Mouse (Mus musculus) spleen, embryonic (tissue): ENCODE data around the gene Cbfa2t3.

Experiments
- CTCF ChIA-PET: fragments of 350-600 bp; sonication (Branson Sonifier 250); formaldehyde crosslinking; loops from one replicate; lab custom pipeline; 2022; lab: Charles Lee

Cbfa2t3 gene

DNA sequence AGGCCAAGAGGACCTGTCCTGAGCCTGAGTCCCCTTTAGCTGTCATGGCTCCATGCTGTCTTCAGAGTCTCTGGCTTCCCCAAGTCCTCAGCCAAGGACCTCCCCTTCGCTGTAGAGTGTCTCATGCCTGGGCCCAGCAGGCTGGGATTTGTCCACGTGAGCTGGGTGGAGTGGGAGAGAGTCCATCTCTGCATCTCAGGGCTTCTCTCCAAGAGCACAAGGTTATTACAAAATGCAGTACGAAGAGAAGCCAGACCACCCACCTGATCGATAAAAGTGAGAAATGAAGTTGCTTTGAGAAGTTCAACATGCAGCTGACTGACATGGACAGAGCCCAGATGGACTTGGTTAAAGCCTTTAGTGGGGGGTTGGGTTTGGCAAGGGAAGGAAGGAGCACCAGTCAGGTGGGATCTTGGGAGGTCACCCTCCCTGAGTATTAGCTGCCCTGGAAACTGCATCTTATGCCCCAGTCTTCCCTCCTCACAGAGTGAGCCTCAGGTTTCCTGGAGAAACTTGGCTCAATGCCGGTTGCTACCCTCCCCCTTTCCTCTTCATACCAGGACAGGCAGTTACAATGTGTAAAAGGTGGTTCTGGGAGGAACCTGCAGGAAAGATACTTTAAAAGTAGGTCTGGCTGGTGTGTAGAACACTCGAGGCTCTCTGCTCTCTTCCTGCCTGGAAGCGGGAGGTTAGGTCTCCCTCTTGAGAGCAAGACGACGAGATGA lies 82.6 kb downstream of the Cbfa2t3 start:
- CTCF ChIA-PET: interaction anchor here (0.7 kb wide), 1 partner anchor 11 kb away, joined by 3 read pairs; no protein-coding TSS in a partner anchor

DNA sequence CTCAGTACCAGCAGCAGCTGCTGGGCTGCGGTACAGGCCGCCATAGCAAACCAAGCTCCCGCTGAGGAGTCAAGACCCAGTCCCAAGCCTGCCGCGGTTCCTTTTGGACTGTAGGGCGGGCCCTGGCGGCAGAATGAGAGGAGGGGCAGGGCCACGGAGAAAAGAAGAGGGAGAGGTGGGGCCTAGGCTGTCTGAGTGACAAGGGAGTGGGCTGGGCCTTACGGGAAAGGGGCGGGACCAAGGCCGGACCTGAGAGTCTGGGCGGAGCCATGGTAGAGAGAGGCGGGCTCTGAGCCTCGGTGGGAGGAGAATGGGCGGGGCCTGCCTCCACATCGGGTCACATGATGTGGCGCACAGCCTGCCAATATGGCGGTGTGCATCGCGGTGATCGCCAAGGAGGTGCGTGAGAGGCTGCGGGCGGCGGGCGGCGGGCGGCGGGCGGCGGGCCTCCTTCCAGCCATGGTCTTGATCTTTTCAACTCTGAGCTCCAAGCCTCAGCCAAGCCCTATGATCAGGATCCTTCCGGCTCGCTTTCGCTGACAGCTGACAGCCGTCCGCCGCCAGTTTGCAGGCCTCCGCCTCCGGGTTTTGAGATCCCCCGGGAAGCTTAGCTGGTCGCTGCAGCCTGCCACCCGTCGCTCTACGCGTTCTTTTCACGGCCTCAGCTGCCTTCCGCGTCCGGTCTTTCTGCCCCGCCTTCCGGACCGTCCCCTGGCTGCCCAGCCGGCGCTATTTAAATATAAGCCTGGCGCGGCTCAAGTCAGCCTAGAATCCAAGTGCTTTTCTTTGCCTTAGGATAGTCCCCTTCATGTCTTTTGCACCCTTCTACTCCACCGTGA lies 87.4 kb downstream of the Cbfa2t3 start, which contains the start of the genes Galns and Trappc2l:
TSS of gene Galns (minus strand) at position 169 of the 839 bp plus-strand sequence.
TSS of gene Trappc2l (plus strand) at position 346 of the 839 bp plus-strand sequence.
- CTCF ChIA-PET: no interaction called here

DNA sequence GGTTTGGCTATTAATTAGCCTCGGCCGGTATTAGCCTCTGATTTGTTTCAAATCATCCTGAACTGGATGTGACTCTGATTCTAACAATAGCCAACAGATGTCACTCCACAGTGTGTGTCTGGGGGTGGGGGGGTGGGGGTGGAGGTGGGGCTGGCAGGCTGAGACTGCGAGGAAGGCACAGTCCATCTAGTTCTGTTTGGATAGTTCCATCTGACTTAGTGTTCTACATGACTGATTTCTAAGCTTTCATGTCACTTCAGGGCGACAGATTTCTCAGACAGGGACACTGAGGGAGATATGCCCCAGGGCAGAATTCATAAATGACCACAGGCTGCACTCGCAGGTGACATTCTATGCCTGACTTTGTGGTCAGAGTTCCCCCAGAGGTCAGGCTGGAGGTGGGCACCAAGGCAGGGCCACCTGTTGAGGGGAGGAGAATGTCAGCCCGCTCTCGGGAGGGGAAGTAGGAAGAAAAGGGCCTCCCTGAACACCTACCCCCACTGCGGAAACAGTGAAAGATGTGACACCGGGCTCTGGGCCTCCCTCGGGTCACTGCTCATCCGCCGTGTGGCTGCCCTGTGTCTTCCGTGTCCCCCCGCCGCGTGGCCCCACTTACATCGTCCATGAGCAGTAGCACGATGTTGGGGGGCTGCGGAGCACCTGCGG lies 88.2 kb downstream of the Cbfa2t3 start:
- CTCF ChIA-PET: interaction anchor here (0.6 to 0.9 kb wide), 2 partner anchors 42 to 114 kb away, joined by 3 to 4 read pairs; no protein-coding TSS in a partner anchor

DNA sequence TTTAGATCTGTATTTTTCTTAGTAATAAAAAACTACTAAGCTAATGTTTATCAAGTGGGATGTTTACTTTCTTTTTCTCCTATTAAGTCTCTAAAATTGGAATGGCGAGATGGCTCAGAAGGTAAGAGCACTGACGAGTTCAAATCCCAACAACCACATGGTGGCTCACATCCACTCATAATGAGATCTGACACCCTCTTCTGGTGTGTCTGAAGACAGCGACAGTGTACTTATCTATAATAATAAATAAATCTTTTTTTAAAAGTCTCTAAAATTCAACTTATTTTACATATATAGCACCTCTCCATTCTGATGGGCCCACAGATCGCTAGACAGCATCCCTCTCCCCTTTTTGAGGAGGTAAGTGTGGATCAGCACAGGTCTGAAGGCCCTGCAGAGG lies 88.7 kb downstream of the Cbfa2t3 start:
- CTCF ChIA-PET: interaction anchor here (0.6 to 0.9 kb wide), 2 partner anchors 41 to 114 kb away, joined by 3 to 4 read pairs; no protein-coding TSS in a partner anchor

DNA sequence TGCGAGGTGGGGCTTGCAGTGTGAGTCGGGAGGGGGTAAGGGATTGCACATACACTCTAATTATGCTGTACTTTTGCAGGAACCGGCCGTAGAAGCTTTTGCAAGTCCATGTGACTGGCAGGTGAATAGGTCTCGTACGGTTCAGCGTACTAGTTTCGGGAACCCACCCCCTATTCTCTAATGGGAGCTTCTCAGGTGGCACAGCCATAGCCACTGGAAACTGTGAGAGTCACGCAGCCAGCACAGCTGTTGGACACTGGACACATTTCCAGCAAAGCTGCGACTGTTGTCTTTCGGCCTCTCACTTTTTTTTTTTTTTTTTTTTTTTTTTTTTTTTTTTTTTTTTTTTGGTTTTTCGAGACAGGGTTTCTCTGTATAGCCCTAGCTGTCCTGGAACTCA lies 92.1 kb downstream of the Cbfa2t3 start:
- CTCF ChIA-PET: no interaction called here

DNA sequence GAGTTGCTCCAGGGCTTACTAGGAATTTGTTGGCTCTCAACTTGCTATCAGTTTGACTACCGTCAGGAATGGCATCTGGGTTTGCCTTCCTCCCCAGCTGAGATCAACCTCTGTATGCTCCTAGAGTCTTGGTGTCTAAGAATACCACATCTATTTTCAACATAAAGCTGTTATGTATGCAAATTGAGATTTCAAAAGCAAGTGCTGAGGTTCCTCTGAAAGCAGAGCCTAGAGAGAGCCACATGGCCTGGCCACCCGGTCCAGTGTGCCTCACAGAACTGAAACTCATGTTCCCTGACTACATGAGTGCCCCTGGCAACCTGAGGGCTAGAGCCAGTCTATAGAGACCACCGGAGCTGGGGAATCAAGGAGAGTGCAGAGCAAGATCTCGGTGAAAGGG lies 93.5 kb downstream of the Cbfa2t3 start:
- CTCF ChIA-PET: no interaction called here

DNA sequence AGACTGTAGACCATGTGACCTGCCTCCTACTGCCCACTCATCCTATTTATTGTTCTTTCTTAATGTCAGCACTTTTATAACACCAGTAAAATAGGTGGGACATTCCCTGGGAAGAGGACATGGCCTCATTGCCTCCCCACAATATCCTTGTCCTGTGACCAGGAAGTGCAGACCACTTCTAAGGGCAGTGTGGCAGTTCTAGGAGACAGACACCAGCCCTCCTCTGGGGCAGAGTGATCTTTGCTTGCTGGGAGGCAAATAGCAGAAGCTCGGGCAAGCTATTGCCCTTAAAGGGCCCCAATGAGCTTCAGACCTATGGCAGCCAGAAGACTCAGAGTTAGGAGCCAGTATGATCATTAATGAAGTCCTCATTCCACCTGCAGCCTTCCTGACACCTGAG lies 94.3 kb downstream of the Cbfa2t3 start:
- CTCF ChIA-PET: no interaction called here

DNA sequence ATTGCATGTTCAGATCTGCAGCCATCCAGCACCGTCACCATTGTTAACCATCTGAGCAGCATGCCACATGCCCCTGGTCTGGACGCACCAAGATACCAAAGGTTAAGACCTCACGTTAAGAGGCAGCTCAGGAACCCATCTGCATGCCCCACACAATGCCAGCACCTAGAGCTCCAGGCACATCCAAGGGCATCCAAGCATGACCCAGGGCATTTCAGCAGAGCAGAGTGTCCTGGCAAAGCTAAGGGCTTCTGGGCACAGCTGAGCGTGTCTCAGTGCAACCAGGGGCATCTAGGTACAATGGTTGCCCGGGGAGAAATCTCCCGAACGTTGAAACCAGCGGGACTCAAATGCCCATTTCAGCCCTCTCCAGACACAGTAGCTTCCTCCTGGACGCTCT lies 98.2 kb downstream of the Cbfa2t3 start:
- CTCF ChIA-PET: interaction anchor here (0.6 kb wide), 1 partner anchor 53 kb away, joined by 3 read pairs; no protein-coding TSS in a partner anchor

DNA sequence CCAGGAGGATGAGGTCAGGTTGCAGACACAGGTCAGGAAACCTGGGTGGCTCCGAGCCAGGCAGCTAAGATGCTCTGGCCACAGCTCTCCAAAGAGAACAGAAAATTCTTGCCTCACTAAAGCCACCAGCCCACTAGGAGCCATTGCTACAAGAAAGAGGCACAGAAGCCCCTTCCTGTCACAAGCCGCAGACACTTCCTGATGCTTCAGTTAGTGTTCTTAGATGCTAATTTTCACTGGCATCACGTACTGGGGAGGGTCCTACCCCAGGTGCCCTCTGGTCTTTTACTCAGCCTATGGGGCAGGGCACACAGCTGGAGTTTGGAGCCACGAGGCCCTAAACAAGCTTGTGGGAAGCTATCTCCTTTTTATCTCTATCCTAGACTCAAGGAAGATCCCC lies 102.9 kb downstream of the Cbfa2t3 start:
- CTCF ChIA-PET: no interaction called here

DNA sequence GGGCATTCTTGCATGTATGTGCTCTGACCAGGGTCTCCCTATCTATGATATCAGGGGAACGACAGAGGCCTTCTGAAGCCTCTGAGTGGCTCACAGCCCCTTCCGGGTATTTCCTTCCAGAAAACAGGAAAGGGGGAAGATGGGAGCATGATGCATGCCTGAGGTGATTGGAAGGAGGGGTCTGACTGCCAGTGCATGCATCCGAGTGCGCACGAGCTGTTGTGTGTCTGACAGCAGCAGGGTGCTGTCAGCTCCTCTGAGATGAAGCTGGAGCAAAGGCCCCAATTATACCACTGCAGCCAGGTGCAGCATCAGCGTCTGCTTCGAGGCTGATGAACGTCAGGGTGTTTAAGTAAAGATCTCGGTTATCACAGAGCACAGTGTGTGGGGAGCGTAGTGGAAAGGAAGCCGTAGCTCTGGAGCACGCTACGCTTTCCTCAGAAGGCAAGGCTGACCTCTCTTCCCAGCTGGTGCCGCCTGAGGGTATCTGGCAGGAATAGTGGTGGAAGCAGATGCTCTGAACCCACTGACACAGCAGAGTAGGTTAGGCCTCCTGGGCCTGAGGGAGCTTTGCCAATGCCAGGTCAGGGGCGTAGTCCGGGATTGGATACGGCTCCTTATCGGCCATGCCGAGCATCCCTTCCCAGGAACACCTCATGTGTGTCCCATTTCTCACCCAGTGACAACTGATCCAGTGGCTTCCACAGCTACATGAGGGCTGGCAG lies 105.0 kb downstream of the Cbfa2t3 start:
- CTCF ChIA-PET: no interaction called here

DNA sequence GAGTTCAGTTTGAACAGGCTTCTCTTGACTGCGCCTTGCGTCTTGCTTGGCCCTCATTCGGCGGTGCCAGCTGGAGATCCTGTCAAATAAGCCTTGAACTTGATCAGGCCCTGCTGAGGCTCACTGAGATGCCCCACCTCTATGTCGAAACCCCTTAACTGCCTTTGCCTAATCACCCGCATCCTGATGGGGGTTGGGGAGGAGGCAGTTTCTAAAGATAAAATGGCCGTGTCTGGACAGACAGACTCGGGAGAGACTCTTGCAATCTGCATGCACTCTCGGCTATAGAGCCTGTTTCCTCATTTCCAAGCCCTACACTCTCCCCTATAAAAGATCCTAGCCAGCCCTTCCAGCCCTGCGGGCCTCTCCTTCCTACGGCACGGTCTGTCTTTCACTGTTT lies 105.7 kb downstream of the Cbfa2t3 start:
- CTCF ChIA-PET: no interaction called here

DNA sequence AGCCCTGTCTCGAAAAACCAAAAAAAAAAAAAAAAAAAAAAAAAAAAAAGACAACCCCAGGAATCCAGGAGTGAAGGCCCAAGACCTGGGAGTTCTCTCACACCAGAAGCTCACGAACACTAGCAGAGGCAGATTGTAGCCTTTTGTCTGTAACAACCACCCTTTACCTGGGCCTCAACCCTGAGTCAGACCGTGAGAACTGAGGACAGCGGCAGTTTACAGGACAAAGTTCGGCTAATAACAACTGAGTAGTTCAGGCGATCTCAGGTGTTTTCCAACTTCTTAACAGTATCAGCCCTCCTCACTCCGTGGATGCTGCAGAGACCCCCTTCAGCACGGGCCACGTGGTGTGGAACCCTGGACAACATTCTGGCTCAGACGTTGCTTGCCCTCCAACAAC lies 112.2 kb downstream of the Cbfa2t3 start:
- CTCF ChIA-PET: no interaction called here

DNA sequence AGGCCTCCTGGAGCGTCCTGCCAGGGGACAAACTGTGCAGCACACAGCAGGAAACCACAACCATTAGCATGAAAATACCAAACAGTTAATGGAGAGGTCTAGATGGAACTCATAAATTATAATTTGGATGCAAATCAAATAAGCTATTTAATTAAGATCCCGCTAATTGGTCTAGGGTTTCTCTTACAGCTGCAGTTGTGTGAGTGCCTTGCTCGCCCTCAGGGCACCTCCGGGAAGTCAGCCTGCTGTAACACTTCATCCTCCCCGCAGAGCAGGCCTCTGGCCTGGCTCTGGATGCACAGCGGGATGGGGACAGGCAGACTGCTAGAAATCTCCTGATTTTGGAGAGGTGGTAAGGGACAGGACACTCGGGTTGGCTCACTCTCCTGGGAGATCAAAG lies 112.7 kb downstream of the Cbfa2t3 start:
- CTCF ChIA-PET: no interaction called here

DNA sequence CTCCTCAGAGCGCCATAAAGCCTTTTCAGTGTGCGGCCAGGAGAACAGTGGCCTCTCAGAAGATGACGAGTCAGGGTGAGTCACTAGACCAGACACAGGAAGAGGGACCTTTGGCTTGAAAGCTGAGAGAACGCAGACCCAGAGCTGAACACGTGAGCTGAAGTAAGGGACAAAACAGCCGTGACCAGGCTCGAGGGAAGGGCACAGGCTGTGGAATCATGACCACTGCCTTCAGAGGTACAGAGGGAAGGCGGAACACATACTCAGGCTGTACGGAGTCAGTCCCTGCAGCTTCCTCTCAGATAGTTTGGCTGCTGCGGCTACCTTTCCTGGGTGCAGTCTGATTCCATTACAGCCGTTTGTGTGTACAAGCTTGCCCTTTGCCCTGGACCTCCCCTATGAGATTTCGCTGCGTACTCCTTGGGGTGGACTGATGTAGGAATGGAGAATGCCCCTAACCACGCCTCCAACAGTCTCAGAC lies 113.5 kb downstream of the Cbfa2t3 start:
- CTCF ChIA-PET: interaction anchor here (0.6 kb wide), 1 partner anchor 279 kb away, joined by 4 read pairs; no protein-coding TSS in a partner anchor

DNA sequence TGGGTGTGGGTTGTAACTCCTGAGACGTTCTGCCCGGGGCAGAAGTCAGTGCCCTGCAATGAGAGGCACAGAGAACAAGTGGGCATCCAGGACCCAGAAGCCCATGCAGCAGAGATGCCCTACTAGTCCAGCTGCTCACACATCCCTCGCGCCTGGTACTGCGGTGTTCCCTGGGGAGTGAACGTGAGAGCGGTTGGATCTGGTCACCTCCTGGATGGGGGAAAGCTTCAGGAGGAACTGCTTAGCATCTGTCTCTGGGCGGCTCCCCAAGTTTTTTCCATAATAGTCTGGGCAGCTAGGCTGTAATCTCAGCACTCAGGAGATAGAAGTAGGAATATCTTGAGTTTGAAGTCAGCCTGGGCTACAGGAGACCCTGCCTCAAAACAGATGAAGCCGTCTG lies 113.9 kb downstream of the Cbfa2t3 start:
- CTCF ChIA-PET: interaction anchor here (0.6 kb wide), 1 partner anchor 280 kb away, joined by 4 read pairs; no protein-coding TSS in a partner anchor

DNA sequence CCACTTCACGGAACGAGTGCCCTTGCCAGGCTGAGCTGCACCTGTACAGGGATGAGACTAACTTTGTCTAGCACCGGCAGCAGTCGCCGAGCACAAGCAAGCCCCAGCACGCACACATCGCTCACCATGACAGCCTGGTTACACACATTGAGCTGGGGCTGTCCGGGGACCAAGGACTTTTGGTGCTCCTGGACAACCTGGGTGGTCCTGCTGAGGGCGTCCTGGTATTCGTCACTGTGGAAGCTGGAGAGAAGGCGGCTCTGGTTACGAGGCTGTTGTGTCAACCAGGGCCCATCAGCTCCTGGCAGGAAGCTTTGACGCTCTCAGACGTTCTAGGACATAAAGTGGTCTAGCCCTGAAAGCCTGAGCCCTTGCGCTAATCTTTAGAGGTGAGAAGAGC lies 118.0 kb downstream of the Cbfa2t3 start:
- CTCF ChIA-PET: no interaction called here

DNA sequence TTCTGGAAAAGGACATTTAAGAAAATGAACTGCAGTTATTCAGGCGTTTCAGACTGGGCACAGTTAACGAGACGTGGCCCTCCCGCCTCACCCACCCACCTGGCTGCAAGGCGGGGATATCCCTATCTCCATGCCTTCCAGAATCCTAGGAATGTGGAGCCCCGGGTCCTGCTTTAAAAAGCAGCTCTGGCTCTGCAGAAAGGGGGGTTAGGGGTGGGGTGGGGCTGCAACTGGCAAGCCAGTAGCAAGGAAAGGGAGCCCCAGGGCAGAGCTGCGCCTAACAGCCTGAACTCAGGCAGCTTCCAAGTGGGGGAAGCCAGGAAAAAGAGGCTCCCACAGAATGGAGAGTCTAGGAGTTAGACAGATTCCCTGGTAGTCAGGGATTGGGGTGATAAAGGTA lies 119.7 kb downstream of the Cbfa2t3 start:
- CTCF ChIA-PET: interaction anchor here (0.6 kb wide), 1 partner anchor 711 kb away, joined by 3 read pairs; no protein-coding TSS in a partner anchor

DNA sequence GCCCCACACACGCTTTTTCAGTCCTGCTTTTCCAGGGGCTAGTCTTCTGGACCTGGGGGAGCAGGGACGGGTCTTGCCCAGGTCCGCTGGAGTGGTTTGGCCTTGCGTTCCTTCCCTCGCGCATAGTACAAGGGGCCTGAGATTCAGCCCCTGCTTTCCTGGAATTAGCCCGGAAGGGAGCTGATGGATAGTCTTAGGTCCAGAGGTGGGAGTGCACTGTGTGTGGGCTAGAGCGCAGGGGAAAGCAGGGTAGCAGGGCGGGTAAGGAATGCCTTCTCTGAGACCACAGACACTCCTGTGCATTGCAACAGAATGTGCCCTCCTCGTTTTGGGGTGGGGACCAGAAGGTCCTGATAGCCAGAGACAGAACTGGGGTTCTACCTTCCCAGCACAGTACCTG lies 121.8 kb downstream of the Cbfa2t3 start:
- CTCF ChIA-PET: no interaction called here

DNA sequence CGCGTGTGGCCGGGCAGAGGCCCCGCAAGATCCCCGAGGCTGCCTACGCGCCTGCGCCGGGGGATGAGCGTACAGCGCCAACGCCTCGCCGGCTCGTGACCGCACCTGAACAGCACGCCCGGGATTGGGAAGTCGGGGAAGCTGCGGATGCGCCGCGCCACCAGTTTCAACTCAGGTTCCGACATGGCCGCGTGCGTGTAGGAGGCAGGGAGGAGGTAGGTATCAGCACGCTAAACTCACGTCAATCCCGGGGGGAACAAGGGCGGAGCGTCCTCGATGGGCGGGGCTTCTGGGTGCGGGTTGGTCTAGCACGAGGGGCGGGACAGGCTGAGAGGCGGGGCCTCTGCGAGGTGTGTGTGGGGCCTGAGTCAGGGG lies 122.3 kb downstream of the Cbfa2t3 start, which contains the start of gene Aprt:
TSS of gene Aprt (minus strand) at position 262 of the 375 bp plus-strand sequence.
- CTCF ChIA-PET: no interaction called here

DNA sequence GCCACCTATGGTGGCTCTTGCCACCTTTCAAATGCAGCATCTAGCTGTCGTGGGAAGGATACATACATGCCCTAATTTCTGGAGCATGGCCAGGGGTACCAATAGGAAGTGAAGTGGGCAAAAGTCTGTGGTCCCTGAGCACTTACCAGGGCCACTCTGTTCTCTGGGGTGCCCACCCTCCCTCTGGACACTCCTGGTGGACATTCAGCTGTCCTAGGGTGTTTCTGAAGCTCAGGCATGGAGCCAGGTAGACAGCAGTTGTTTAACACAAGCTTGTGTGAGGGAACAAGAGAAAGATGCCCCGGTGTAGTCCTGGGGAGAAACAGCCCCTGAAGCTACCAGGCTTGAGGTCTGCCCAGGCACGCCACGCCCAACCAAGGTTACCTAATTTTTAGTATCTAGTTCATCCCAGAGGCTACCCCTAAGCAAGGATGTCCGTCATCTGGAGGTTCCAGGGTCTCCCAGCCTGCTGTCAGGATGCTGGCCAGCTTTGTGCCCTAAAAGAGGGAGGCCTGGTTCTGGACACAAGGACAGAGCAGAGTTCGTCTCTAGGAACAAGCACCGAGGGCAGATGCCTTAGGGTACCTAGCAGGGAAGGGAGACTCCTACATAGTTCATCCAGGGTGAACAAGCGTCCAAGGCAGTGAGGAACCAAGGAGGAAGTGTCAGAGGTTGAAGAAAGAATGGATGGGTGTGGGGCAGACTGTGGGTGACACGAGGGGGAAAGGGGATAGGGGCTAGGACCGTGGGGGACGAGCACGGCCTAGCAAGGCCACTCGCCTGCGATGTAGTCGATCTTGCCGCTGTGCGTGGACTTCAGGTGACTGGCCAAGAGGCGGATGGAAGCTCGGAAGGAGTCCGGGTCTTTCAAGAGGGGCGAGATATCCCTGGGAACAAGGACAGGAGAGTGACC lies 122.9 kb downstream of the Cbfa2t3 start:
- CTCF ChIA-PET: no interaction called here
